Mouse (Mus musculus) heart, adult 2 months (tissue): ENCODE results near the gene Tollip. TPM values are rescaled to one million over a fixed set of nuclear protein-coding genes. Genes with fewer than 3 reads are reported as not detected.

Experiments
- DNase-seq, 2 experiments: peaks; one replicate each; pipeline ENCODE4 v3.0.0; 2021
- H3K27ac ChIP-seq: fragments of 200-600 bp; 2 replicates; pipeline ENCODE4 v1.8.1; 2022
- H3K27me3 ChIP-seq: fragments of 200-500 bp; 2 replicates; pipeline ENCODE4 v1.6.1; 2012; ENCODE audit warnings: mild to moderate bottlenecking, low read length, inconsistent platforms, mixed read lengths; ENCODE audit not compliant: control insufficient read depth, insufficient read depth
- H3K36me3 ChIP-seq: fragments of 200-500 bp; 2 replicates; pipeline ENCODE4 v1.6.1; 2012; ENCODE audit warnings: low read length, inconsistent platforms; ENCODE audit not compliant: control insufficient read depth, insufficient read depth
- H3K4me1 ChIP-seq: fragments of 200-500 bp; 2 replicates; pipeline ENCODE4 v1.6.1; 2011; ENCODE audit warnings: low read length; ENCODE audit not compliant: control insufficient read depth, insufficient read depth
- H3K4me3 ChIP-seq: fragments of 200-600 bp; 2 replicates; pipeline ENCODE4 v1.8.1; 2022
- H3K79me2 ChIP-seq: fragments of 200-500 bp; replicated peaks from 2 replicates; pipeline ENCODE4 v1.6.1; 2012; ENCODE audit warnings: mild to moderate bottlenecking, inconsistent platforms, low read length, moderate library complexity, mixed read lengths; ENCODE audit not compliant: control insufficient read depth, insufficient read depth
- H3K9ac ChIP-seq: fragments of 200-500 bp; 2 replicates; pipeline ENCODE4 v1.6.1; 2012; ENCODE audit warnings: low read depth, mild to moderate bottlenecking, control low read depth, inconsistent platforms, low read length, mixed read lengths
- CTCF ChIP-seq: fragments of 200-600 bp; IDR thresholded peaks from 2 replicates; pipeline ENCODE4 v1.8.1; 2022; ENCODE audit warnings: antibody characterized with exemption, mild to moderate bottlenecking, moderate library complexity
- EP300 ChIP-seq: fragments of 200-500 bp; IDR thresholded peaks from 2 replicates; pipeline ENCODE4 v1.6.1; 2011; ENCODE audit warnings: low read depth, low read length, control low read depth; ENCODE audit not compliant: insufficient read depth
- POLR2A ChIP-seq: fragments of 200-500 bp; IDR thresholded peaks from 2 replicates; pipeline ENCODE4 v1.6.1; 2011; ENCODE audit warnings: mild to moderate bottlenecking, low read depth, low read length, control low read depth; ENCODE audit not compliant: insufficient read depth
- WGBS: fragments of 180-500 bp; shearing (Covaris S2); methylation state at CpG from one replicate; pipeline ENCODE4 v1.1.7; 2018; 5-methylcytosine and 5-hydroxymethylcytosine counted together
- intact Hi-C: fragments of 180-260 bp; cut with DNase I; formaldehyde crosslinking; loops from one replicate; pipeline ENCODE4 v1.15.1; 2025
- polyA plus RNA-seq: library from polyadenylated mRNA; depleted of rRNA; stranded (reverse); fragments of >200 nt; gene quantifications from 2 replicates; pipeline ENCODE4 v1.2.3, GENCODE M21; 2012
- total RNA-seq, 2 experiments: library from RNA; stranded (reverse); gene quantifications; 2 replicates each; pipeline ENCODE4 v1.2.3; 2021

The Tollip gene
- total and polyA plus RNA-seq, 3 experiments = 50.2 to 66.3 (median 54.2) TPM

- 78% methylated on average over 2 of the region's 2 CpGs for WGBS
- TF ChIP-seq CTCF (no peak), POLR2A (no peak), EP300 (no peak)
- no peaks in the 10 kb centered on the region for H3K27me3 ChIP-seq
These were observed 39.9 kb upstream of the Tollip start for GRCm38 (mm10) chr7:141958211-141958610.

GRCm38 (mm10) chr7:141957524-141958051, 39.3 kb upstream of the Tollip start:
- intact Hi-C loops = no loop called here
- Histone ChIP-seq H3K79me2 (no peaks in the 10 kb centered on the region), H3K27me3 (0 out of 2 replicates have a peak, but pooled peaks cover 3% of the 10 kb centered on the region), H3K36me3 (no peaks in the 10 kb centered on the region), H3K4me1 (no peaks in the 10 kb centered on the region), H3K4me3 (no peak overlapping the region), H3K9ac (no peak overlapping the region), H3K27ac (no peak overlapping the region)
- TF ChIP-seq EP300 (no peak), POLR2A (no peak), CTCF (no peak)
- DNase-seq = no peak
- 79% methylated on average over 4 of the region's 4 CpGs for WGBS

More at GRCm38 (mm10) chr7:141958211-141958610, 39.9 kb upstream of the Tollip start:
- Histone ChIP-seq H3K4me1 (no peaks in the 10 kb centered on the region), H3K27ac (no peak overlapping the region), H3K9ac (no peak overlapping the region), H3K4me3 (no peak overlapping the region), H3K36me3 (no peaks in the 10 kb centered on the region), H3K79me2 (no peaks in the 10 kb centered on the region)
- intact Hi-C loops = no loop called here
- no peak for DNase-seq

DNA sequence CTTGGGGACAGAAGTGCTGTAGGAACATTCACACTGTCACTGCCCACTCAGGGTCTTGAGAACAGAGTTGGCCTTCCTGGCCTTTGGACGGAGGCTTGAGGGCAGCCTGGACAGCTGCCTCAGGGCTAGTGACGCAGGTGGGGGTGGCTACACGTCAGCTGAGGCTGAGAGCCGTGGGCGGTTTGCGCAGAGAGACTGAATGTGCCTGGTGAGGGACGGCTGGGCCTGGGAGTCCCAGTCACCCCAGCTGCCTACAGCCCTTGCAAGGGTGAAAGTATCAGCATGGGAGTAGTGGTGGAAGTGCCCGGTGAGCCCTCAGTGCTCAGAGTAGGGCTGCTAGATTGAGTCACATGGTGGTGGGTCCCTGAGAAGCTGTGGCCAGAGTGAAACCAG, 37.9 kb upstream of the Tollip start:
- DNase-seq = no peak
- H3K9ac ChIP-seq = no peak overlapping the region
- no peak overlapping the region for H3K4me3 ChIP-seq
- TF ChIP-seq CTCF (no peak), POLR2A (no peak), EP300 (no peak)
- no peak overlapping the region for H3K27ac ChIP-seq
- peaks cover 7% of the 10 kb centered on the region; the same call in 1 of the 2 replicates for H3K27me3 ChIP-seq
- H3K36me3 ChIP-seq = no peaks in the 10 kb centered on the region
- intact Hi-C loops = no loop called here
- no peaks in the 10 kb centered on the region for H3K4me1 ChIP-seq
- 67% methylated on average over 8 of the region's 8 CpGs for WGBS
- H3K79me2 ChIP-seq = no peaks in the 10 kb centered on the region

DNA sequence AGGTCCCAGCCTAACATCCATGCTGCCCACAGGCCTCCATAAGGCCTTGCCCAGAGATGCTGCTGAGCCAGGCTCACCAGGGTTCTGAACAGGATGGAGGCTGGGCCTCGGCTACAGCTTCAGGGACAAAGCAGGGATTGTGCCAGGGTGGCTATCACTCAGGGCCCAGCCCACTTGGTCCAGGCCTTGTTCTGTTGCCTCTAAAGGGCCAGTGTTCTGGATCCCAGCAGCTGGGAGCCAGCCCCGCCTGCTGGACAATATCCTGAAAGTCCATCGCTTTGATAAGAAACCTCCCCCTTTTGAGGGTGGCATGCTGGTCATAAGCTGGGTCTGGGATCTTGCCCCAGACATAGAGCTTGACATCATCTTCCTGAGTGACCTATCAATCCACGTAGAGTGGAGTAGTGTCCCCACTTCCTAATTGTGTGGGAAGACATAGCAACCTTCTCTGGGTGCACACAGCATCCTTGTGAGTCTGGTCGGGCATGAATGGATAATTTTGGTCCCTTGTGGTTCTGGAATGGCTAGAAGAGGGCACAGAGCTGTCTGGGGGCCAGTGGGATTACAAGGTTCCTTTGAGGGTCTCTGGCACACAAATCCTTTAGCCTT, 37.4 kb upstream of the Tollip start:
- no peak for DNase-seq
- Histone ChIP-seq H3K9ac (no peak overlapping the region), H3K79me2 (no peaks in the 10 kb centered on the region), H3K27me3 (peaks cover 10% of the 10 kb centered on the region; the same call in 1 of the 2 replicates), H3K27ac (no peak overlapping the region), H3K4me1 (no peaks in the 10 kb centered on the region), H3K4me3 (no peak overlapping the region), H3K36me3 (no peaks in the 10 kb centered on the region)
- TF ChIP-seq EP300 (no peak), POLR2A (no peak), CTCF (no peak)
- 50% methylated on average over 5 of the region's 5 CpGs for WGBS
- intact Hi-C loops = no loop called here

- H3K9ac ChIP-seq = no peak overlapping the region
- WGBS = 63% methylated on average over 6 of the region's 6 CpGs
- no peaks in the 10 kb centered on the region for H3K4me1 ChIP-seq
- TF ChIP-seq POLR2A (no peak), EP300 (no peak), CTCF (no peak)
- no peak overlapping the region for H3K27ac ChIP-seq
- H3K27me3 ChIP-seq = peaks cover 17% of the 10 kb centered on the region
- no peak for DNase-seq
- H3K79me2 ChIP-seq = no peaks in the 10 kb centered on the region
- intact Hi-C loops = no loop called here
- H3K4me3 ChIP-seq = no peak overlapping the region
- no peaks in the 10 kb centered on the region for H3K36me3 ChIP-seq
These were observed 35.3 kb upstream of the Tollip start for GRCm38 (mm10) chr7:141953616-141954015.

GRCm38 (mm10) chr7:141952920-141953319, 34.6 kb upstream of the Tollip start:
- H3K36me3 ChIP-seq = no peaks in the 10 kb centered on the region
- H3K4me3 ChIP-seq = no peak overlapping the region
- WGBS = 62% methylated on average over 4 of the region's 4 CpGs
- peaks cover 18% of the 10 kb centered on the region for H3K27me3 ChIP-seq
- no peak overlapping the region for H3K27ac ChIP-seq
- no peaks in the 10 kb centered on the region for H3K79me2 ChIP-seq
- no peaks in the 10 kb centered on the region for H3K4me1 ChIP-seq
- DNase-seq = no peak
- TF ChIP-seq EP300 = no peak
- no peak for TF ChIP-seq POLR2A
- no peak for TF ChIP-seq CTCF
- H3K9ac ChIP-seq = no peak overlapping the region
- intact Hi-C loops = no loop called here
